Mouse (Mus musculus): ENCODE results near the gene Olfr994. TPM values are rescaled to one million over a fixed set of nuclear protein-coding genes. Genes with fewer than 3 reads are reported as not detected.

Olfr994 gene
- not detected for total RNA-seq (2021)

- DNase-seq = no peak
Measured at GRCm38 (mm10) chr2:85436351-85436750, at the start of gene Olfr994. Olfr994 (minus strand) TSS chr2:85436451.

GRCm38 (mm10) chr2:85466801-85467325, 30.6 kb upstream of the Olfr994 start:
- DNase-seq = no peak

DNA sequence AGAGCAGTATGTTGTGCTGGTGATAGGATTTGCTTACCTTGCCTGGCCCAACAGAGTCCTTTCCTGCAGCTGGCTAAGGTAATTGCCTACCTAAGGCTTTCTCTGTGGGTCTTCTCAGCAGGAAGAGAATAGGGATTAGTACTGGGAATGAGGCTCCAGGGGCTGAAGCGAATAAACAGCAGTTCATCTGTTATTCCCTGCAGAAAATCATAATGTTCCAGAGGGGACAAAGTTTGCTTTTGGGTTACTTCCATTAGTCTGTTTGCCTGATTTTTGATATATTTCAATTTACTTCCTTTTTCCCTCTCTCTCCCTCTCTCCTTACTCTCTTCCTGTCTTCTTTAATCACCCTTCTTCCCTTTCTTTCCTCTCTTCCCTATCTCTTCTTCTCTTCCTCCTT, 7.3 kb upstream of the Olfr994 start, which contains the start of gene Olfr995:
Gene Olfr995 (minus strand): TSS at position 101 of the 400 bp plus-strand sequence.
- no peak for DNase-seq

- DNase-seq = no peak
Measured at GRCm38 (mm10) chr2:85442546-85442945, 6.3 kb upstream of the Olfr994 start.

DNA sequence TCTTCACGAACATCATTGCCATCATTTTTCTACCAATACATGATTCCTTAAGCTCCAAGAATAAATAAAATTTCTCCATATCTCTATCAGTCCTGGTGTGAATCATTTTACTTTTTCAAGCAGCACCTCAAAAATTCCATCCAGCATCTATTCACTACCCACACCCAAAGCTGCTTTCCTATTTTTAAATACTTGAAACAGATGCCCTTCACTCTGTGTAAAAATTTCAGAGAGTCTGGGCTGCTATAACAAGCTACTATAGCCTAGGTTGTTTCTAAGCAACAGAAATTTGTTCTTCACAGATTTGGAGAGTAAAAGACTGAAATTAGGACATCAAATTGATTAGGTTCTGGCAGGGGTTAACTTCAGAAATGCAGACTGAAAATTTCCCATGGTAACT, 10.4 kb downstream of the Olfr994 start:
- no peak for DNase-seq

DNA sequence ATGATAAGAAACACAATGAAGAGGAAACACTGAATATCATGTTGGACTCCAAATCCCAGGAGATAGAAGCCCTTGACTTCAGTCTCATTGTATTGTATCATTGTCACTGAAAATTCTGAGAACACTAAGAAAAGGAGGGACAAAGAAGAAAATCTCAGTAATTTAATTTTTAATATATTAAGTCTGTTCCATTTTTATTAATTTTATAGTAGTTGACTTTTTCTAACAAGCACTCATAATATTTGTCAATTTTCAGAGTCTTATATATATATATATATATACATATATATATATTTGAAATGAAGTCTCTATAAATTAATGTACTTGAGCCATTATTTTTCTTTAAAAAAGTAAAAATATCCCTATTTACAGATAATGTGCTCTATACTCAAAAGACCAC, 21.5 kb downstream of the Olfr994 start, which contains the start of gene Olfr993:
Gene Olfr993 (minus strand): TSS at position 101 of the 400 bp plus-strand sequence.
- DNase-seq = no peak

- no peak for DNase-seq
Measured at GRCm38 (mm10) chr2:85409369-85409768, 26.9 kb downstream of the Olfr994 start, which contains the start of gene Olfr992. Olfr992 (minus strand) TSS chr2:85409469.

Other genes starting within 250 kb of the Olfr994 start
- gene Lrrc55, start 239.3 kb downstream of the Olfr994 start, total RNA-seq (2021) = 10 to 100 TPM; 12.5 to 14.7 TPM
- not detected for gene Olfr987, start 97.1 kb downstream of the Olfr994 start, total RNA-seq (2021)
- gene Olfr988, start 73.2 kb downstream of the Olfr994 start, total RNA-seq (2021) = not detected
- not detected for gene Olfr992, start 27.0 kb downstream of the Olfr994 start, total RNA-seq (2021)
- not detected for gene Olfr993, start 21.6 kb downstream of the Olfr994 start, total RNA-seq (2021)
- gene Olfr995, start 7.2 kb upstream of the Olfr994 start, total RNA-seq (2021) = not detected
- gene 4833423E24Rik, start 82.6 kb upstream of the Olfr994 start, total RNA-seq (2021) = under 1 TPM in 1 of 2 experiments, not detected in 1; 0.25 TPM
- gene Olfr996, start 142.8 kb upstream of the Olfr994 start, total RNA-seq (2021) = not detected
- not detected for gene Olfr998, start 152.5 kb upstream of the Olfr994 start, total RNA-seq (2021)
- not detected for gene Olfr1000, start 175.5 kb upstream of the Olfr994 start, total RNA-seq (2021)
- gene Olfr1002, start 214.3 kb upstream of the Olfr994 start, total RNA-seq (2021) = not detected
- gene Olfr154, start 228.0 kb upstream of the Olfr994 start, total RNA-seq (2021) = not detected
- not detected for gene Olfr1006, start 242.3 kb upstream of the Olfr994 start, total RNA-seq (2021)